Mouse (Mus musculus) MN1 (cell line): ENCODE measurements around the gene Tmed2.
A peak's percentile ranks its signal among the peaks of the same experiment; 100 is the strongest.
"Not testable (repeated sequence)": the region's sequence is repeated elsewhere in the genome, so short reads cannot be mapped to it uniquely, and the experiment has no call there.

ENCODE experiments used
- DNase-seq: peaks from one replicate; pipeline ENCODE4 v3.0.0-alpha.2; 2016; ENCODE audit warnings: low spot score

Tmed2 gene

DNA sequence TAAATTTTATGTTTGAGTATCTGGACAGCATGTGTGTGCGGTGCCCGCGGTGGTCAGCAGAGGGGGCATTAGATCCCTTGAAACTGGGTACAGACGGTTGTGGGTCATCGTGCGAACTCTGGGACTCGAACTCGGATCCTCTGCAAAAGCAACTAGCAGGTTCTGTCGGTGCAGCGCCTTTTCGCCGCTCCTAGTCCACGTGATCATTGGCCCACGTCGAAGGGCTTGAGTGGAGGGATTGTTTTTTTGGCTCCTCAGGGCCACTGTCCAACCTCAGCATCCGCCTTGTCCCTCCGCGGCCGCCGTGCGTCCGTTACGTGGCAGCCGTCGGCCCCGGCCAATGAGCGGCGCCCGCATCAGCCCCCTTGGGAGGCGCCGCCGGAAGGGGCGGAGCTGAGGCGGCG lies at the start of gene Tmed2:
Gene Tmed2, plus strand, starts transcription at position 313 of the 404 bp plus-strand sequence.
- peak; percentile 89 for DNase-seq

DNA sequence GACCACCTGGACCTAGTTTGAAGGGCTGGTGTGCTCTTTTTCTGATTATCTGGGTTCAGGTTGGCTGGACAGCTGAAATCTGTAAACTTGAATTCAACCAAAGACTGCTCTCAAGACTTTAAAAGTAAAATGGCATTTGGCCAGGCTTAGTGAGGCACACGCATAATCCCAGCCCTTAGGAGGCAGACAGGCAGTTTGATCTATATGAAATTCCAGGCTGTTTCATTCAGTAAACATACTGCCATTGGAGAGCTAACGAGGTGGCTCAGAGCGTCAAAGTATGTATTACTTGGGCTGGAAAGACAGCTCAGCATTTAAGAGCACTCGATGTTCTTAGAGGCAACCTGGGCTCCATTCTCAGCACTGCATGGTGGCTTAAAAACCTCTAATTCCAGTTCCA lies 48.8 kb upstream of the Tmed2 start:
- no peak for DNase-seq

DNA sequence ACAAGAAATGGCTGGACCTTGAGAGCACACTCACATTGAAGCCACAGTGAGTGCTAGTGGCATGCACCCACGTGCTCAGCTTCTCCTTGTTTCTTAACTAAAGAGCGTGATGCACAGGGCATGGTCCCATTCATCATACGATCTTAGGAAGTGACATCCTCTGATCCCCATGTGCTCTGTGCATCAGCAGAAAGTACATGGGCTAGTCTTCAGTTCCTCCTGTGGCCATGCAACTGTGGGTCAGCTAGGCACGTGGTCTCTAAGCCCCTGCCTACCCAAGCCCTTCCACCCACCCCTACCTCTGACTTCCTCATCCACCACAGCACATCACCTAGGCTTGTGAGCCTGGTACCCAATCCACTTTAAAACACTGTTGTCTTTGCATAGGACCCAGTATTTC lies 47.9 kb upstream of the Tmed2 start:
- DNase-seq, result no peak

DNA sequence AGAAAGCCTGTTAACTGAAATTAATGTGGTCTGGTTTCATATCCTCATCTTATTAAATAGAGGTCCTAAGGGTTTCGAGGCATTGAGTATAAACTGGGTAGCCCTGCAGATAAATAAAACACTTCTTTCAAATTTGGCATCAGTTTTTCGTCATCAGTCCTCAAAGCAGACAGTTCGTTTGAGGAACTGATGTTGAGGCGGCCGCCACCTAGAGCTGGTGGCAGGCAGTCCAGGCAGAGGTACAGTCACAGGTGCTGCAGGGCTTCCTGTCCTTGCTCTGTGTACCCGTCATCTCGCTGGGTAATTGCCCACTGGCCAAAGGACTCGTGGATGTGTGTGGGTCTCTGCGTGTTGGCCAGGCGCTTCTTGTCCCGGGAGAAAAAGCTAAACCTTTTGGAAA lies 47.0 kb upstream of the Tmed2 start:
- no peak for DNase-seq

DNA sequence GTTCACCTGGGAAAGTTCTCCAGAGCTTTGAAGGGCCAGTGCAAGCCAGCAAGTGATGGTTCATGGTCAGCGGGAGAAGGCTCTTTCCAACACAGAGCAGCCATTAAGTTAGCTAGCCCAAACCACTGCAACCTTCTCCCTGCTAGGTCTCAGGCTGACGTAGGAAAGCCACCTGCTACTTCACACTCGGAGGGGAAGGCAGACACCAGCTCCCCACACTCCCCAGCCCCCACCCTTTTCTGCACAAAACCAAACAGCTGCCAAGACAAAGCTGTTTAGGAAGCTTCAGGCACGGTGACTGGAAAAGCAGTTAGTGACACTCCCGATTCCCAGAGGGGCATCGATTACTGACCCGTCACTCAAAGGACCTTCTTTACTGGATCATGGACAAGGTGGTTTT lies 44.9 kb upstream of the Tmed2 start:
- no peak for DNase-seq

DNA sequence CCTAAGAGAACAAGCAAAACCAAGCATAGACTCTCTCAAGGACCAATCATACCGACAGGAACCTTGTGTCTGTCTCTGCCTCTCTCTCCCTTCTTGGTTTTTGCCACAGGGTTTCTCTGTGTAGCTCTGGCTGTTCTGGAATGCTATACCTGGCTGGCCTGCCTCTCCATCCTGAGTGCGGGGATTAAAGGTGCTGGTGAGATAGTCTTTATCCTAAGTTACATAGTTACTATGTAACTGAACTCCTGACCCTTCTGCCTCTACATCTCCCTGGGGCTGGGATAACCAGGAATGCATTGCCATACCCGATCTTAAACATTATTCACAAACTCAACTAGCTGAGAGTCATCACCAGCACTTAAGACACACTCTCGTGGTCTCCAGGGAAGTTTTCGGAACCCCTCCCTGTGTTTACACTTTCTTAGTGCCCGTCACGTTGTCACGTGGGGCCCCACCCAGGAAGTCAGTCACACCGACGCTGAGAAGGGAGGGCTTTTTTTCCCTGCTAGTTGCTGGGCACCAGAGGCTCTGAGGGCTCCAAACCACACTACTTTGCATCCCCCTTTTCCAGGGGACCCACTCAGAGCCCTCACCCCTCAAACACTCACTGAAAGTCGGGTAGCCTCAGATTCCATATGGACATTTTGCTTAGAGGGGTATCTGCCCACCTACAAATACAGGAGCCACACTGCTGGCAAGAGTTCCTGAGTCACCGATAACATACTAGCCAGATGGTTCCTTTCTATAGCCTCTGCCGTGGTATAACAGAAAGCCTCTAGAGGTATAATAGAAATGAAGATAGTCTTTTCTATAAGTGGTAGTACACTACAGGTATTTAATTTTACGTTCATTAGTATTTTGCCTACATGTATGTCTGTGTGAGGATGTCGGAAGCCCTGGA lies 43.6 kb upstream of the Tmed2 start:
- DNase-seq, result no peak

DNA sequence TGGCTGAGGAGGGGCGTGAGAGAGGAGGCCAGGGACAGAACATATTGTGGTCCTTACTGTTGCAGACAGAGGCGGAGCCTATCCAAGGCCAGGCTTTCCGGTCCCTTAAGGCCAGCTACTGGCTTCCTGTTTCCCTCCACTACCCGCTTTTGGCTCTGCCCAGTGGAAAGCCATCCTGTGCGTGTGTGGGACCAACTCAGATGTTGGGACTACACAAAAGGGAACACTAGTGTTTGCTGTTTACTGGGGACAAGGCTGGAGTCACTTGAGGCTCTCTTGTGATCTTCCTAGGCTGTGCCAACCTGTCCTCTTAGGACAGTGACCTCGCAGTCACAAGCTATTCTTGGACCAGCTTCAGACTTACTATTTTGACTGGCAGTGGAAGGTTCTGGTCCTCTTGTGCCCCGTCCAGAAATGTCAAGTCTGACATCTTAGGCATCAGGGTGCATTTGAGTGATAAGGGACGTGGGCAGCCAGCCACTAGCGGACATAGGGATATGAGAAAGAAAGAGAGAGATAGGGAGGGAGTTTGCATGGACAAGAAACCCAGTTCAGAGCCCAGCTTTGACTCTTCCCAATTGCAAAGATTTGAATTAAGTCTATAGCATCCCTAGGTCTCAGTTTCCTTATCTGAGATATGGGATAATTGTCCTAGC lies 42.1 kb upstream of the Tmed2 start:
- DNase-seq, result no peak

DNA sequence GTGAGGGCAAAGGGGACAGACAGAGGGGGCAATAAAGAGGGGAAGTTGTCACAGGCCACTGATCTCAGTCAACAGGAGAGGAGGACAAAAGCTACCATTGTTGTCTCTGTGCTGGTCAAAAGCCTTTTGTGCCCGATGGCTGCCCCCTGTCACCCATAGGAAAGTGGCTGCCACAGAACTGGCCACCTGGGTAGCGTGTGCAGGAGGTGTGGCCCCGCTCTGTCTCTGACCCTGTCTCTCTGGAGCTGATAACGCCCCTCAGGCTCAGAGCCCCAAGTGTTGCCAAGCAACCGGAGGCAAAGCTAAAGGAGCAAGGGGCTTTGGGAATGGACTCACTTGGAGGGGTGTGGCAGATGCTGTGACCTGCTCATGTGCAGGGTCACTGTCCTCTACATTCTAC lies 41.5 kb upstream of the Tmed2 start:
- DNase-seq, result no peak

DNA sequence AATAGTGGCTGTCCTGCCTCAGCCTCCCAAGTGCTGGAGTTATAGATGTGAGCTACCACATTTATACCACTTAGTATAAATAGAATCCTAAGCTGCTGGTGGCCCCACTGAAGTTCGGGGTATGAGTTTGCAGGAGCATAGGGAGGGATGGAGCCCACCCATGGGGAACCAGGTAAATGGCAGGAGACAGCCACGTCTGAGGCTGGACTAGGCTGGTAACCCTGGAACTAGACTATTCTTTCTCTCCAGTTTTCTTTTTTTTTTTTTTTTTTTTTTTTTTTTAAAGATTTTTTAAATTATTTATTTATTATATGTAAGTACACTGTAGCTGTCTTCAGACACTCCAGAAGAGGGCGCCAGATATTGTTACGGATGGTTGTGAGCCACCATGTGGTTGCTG lies 40.5 kb upstream of the Tmed2 start:
- not testable (repeated sequence) for DNase-seq

DNA sequence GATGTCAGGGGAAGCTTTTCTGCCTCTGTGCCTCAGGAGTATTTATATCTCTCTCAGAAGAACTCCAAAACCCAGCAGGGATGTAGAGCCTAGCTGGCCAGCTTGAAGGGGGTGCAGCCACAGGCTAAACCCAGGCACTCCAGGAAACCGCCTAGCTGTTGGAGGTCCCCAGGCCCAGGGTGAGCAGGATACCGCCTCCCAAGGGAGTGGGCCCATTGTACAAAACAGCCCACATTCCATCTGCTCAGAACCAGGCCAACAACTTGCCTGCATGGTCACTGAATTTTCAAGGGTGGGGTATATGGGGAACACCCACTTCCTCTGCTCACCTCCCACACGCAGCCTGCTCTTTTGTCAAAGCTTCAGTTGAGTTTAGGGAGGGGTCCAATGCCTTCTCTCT lies 39.9 kb upstream of the Tmed2 start:
- no peak for DNase-seq

DNA sequence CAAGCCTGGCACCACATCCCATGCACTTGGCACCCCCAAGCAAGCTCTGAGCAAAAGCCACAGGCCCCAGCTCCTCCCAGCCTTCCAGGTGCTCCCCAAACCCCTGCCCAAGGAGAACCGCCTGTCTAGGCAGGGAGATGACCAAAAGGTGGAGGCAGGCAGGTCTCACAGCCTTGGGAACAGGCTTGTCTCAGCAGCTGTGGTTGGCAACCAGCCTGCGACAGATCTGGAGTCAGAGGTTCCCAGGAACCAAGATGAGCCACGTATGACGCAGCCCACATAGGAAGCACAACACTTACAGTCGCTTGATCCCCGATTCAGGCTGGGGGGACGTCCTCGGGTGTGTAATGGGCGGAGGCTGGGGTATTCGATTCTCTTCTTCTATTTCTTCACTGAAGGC lies 39.0 kb upstream of the Tmed2 start:
- DNase-seq, result no peak

DNA sequence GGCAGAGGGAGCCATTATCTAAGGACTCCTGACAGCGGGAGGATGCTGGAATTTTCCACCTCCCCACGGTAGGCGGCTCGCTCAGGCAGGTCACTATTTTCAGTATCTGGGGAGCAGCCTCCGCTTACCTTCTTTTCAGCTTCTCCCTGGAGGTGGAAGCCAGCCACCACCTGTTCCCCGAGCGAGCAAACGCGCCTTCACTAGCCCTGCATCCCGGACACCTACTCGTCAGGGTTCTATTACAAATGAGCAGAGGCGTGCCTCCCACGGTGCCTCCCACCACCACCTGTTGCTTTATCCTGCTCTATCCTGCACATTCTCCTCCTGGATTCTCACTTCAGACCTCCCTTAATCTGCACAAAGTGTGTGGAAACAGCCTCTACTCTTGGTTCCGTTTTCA lies 36.8 kb upstream of the Tmed2 start:
- no peak for DNase-seq

DNA sequence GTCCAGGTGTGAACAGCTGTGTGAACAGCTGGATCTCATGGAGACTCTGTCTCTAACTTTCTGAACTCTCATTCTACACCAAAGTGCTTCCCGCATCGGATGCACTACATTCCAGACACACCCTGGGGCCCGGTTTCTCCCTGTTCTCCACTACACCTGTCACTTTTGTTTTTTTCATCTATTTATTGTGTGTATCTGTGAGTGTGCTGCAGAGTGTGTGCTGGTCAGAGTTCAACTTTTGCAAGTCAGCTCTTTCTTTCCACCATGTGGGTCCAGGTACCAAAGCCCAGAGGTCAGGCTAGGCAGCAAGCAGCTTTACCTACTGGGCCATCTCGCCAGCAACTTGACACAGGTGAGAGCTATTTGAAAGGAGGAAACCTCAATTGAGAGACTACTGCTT lies 35.3 kb upstream of the Tmed2 start:
- DNase-seq, result no peak

DNA sequence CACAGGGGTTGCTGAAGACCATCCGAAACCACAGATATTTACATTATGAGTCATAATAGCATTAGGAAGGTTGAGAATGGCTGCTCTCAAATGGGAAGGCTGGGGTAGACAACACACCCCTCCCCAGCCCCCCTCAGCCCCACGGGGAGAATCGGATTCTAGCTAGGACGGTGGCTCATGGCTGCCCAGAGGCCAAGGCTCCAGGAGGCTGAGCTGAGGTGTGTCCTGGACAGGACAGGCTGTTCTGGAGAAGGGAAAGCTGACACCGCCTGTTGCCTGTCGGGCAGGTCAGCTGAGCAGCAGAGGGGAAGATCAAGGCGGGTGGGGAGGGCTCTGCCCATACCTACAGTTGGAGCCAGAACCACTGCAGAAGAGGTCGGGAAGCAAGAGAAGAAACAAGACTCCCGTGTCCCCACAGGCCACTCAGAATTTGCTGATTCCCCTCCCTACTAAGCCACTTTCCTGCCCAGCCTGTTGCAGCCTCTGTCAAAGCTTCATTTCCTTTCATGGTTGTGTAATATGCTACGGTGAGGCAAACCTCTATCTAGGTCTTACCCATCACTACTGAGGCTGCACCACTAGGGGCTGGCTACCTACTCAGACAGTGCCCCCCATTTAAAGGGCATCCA lies 33.6 kb upstream of the Tmed2 start:
- peak; percentile 17 for DNase-seq

DNA sequence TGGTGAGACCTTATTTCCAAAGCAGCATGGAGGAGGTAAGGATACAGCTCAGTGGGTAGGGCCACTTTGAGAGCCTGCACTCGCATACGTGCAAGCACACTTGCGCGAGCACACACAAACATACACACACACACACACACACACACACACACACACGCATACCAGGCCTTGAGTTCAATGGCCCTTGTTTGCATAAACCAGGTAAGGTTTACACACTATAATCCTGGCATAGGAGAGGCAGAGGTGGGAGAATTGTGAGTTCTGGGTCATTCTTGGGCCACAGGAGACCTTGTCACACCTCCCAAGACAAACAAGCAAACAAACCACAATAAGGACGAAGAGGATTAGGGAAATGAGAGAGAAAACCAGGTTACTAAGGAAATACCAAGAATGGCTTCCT lies 31.3 kb upstream of the Tmed2 start:
- no peak for DNase-seq

DNA sequence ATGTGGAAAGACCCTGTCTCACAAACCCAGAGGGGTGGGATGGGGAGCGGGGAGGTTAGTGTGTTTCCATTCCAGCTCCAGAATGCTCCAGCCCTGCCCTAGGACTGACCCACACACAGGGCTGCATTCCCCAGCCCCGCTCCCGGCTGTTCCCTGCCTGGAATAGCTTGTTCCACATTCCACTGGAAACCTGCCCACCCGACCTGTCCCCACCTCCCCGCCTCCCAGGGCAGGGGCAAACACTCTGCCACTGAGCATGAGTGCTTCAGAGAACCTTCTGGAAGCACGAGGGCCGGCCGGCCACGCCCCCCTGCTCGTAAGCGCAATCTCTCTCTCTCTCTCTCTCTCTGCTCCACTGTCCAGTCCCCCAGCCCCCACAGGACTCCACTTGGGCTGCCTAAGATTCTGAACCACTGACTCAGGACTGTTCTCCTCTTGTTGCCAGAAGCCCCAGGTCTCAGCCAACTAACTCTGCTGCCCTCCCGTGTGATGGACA lies 30.7 kb upstream of the Tmed2 start:
- DNase-seq, result no peak

DNA sequence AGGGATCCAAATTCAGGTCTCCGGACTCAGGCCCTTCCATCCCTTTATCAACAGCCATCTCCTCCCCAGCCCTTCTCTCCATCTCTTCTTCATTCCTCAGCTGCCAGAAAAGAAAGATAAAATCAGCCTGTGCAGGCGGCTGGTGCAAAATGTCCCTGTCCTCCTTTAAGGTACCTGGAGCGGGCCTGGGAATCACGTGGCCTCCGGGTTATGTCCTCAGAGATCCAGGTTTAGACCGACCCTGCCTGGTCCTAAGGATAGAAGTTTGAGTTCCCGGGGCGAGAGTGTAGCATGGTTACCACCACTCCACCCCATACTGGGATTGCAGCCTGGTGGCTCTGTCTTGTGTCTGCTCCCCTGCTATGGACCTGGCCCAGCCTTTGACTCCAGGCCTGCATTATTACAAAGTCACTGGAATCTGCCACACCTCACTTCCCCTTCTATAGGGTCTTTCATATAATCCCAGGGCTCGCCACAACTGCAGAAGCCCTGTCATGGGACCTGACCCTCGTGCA lies 29.9 kb upstream of the Tmed2 start:
- no peak for DNase-seq

DNA sequence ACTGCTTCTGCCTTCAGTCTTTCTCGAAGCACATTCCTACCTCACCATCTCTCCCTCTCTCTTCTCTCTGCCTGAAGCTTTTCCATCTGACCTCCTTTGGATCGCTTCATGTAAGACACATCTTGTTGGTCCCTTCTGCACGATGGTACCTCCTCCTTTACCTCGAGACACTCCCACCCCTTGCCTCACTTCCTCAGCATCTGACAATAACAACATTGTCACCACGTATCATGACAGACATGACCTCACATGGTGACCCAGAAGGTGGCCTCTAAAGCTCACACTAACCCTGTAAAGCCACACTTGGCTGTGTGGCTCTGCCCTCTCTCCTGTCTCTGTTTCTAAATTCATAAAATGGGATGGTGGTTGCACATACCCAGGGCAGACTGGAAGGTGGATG lies 24.7 kb upstream of the Tmed2 start:
- no peak for DNase-seq

DNA sequence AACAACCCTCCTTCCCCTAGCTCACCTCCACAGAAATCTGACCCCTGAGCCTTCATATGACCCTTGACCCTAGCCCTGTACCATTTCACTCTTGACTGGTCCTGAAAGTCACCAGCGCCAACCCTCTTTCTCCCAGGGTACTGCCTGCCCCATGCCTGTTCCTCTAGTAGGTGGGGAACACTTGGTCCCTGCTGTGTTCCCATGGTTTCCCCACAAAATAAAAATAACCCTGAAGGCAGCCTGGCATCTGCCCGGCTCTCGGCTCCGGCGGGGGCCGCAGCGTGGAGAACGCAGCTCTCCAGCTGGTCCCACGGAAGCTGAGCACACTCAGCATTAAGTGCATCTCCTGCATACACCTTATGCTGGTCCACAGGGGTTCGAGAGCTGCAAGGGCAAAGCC lies 21.8 kb upstream of the Tmed2 start:
- DNase-seq, result no peak

DNA sequence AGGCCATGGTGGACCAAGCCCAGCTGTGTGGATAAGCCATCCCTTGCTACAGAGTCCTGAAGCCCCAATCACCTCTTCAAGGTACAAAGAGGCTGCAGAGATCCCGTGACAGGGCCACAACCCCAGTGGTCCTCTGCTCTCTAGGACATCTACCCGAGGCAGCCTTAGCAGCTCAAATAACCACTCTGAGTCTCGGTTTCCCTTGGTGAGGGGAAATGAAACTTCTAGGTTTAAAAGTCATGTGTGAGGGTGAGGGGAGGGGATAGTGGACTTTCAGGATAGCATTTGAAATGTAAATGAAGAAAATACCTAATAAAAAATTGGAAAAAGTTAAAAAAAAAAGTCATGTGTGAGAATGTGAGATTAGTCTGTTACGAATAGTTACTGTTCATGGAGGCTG lies 18.9 kb upstream of the Tmed2 start:
- DNase-seq, result no peak

DNA sequence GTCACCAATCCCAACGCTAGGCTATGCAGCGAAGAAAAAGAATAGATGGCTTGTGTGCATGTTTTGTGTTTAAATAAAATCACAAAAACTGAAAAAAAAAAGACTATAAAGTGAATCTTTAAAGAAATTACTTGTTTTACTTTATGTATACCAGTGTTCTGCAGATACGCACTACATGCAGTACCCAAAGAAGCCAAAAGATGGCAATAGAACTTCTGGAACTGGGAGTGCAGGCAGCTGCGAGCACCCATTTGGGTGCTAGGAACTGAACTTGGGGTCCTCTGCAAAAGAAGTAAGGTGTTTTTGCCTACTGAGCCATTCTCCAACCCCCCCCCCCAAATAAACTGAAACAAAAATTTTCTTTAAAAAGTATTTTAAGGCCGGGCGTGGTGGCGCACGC lies 17.5 kb upstream of the Tmed2 start:
- no peak for DNase-seq

DNA sequence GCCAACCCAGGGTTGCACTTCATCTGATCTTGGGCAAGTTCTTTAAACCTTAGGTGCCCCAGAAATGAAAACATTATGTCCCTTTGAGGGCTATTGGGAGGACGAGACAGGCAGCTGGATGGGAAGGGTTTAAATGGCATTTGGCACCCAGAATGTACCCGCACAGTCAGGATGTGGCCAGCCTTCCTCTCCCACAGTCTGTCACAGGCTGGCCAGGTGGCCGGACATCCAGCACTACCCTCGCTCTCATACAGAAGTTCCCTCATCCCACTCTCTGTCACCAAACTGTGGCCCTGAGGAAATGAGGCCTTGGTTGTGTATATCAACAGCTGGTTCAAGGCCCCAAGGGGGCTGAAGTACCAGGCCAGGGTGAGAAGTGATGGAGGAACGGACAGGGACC lies 15.6 kb upstream of the Tmed2 start:
- DNase-seq, result no peak

DNA sequence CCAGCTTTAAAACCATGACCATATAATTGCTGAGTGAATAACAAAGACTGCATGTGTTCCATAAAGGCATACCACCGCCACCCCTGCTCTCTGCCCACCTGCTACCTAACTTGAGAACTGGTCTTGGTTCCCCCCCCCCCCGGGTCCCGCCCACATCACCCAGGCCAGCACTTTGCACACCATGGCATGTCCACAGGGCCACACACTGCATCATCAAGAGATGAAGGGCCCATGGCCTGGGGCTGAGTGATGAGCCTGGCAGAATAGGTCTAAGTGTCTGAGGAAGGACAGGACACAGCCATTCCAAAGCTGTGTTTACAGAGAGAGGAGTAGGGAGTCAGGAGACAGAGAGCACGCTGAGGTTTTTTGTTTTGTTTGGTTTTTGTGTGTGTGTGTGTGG lies 12.1 kb upstream of the Tmed2 start:
- no peak for DNase-seq
